Mouse (Mus musculus): ENCODE measurements around the gene Srgap3. TPM values are rescaled to one million over a fixed set of nuclear protein-coding genes. Genes with fewer than 3 reads are reported as not detected.
"Not testable (repeated sequence)": the region's sequence is repeated elsewhere in the genome, so short reads cannot be mapped to it uniquely, and the experiment has no call there.

The Srgap3 gene
- total RNA-seq, 2 experiments from 2014 or later = 0.51 to 2.0 TPM

DNA sequence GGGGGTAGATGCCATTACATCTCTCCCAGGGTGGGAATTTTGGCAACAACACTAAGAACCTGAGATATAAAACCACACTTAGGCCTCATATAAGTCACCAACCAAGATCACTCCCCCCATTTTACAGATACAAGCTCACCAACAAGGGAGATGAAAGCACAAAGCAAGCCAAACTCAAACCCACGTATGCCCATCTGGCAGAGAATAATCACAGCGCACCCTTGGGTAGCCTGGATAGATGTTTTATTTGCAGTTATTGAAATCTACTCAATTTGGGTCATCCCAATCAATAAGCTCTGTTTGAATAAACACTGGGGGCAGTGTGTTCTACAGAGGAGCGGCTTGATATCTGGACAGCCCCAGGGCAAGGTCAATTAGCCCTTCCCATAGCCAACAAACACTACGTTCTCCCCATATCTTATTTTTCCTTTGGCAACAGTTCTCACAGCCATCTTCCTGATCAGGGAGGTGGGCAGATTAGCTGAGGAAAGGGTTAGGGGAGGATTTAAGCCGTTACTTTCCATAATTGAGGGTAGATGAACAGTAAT, 63.4 kb downstream of the Srgap3 start:
- H3K27ac ChIP-seq = no peak overlapping the region
- H3K4me3 ChIP-seq = no peak overlapping the region
- no peak for DNase-seq
- no peak for TF ChIP-seq CTCF (IDR thresholded peaks at IDR 0.05)
- intact Hi-C loops (cut with DNase I) = no loop called here

GRCm38 (mm10) chr6:112880048-112880534, 67.0 kb downstream of the Srgap3 start:
- DNase-seq = no peak
- no peak for TF ChIP-seq CTCF (IDR thresholded peaks at IDR 0.05)
- intact Hi-C loops (cut with DNase I) = no loop called here
- Histone ChIP-seq H3K27ac (no peak overlapping the region), H3K4me3 (no peak overlapping the region)

- intact Hi-C loops (cut with DNase I) = no loop called here
- Histone ChIP-seq H3K27ac (no peak overlapping the region), H3K4me3 (no peak overlapping the region)
- DNase-seq = no peak
- TF ChIP-seq CTCF (IDR thresholded peaks at IDR 0.05) = no peak
These were observed 67.9 kb downstream of the Srgap3 start for GRCm38 (mm10) chr6:112879154-112879553.

- no peak for DNase-seq
- TF ChIP-seq CTCF (IDR thresholded peaks at IDR 0.05) = no peak
- intact Hi-C loops (cut with DNase I) = no loop called here
- Histone ChIP-seq H3K27ac (no peak overlapping the region), H3K4me3 (no peak overlapping the region)
These were observed 73.8 kb downstream of the Srgap3 start for GRCm38 (mm10) chr6:112873089-112873835.

- no peak for TF ChIP-seq CTCF (IDR thresholded peaks at IDR 0.05)
- intact Hi-C loops (cut with DNase I) = no loop called here
These were observed 75.8 kb downstream of the Srgap3 start for GRCm38 (mm10) chr6:112871241-112871780.

DNA sequence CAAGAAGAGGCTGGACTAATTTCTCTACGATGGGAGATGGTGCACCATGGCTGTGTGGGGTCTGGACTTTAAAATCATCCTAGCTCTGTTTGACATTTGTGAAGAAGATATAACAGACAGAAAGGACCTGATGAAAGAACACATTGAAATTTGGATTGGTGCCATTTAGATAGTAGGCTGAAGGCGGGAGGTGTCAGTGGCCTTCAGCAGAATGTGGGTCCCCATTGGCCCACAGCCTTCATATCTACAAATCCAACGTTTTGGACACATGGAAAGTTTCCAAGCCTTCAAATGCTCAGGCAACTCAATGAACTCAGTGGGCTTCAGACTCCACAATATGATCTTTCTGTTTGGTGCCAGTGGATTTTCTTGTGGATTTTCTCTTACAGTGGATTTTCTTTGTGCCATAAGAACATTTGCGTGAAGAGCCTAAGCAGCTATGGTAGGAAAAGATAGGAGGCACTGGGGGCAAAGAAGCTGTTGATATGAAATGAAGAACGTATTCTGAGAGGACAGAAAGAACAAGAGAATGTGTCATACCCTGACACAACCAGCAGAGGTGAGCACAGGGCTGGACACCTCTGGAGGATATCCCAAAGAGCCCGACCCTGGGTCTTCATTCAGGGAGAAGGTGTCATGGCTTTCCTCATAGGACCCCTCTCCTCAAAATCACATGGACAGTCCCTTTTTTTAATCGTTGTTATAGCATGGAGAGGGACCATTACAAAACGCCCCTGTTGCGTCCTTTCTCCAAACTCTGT, 78.7 kb downstream of the Srgap3 start:
- TF ChIP-seq CTCF (IDR thresholded peaks at IDR 0.05) = no peak
- intact Hi-C loops (cut with DNase I) = no loop called here
- DNase-seq = no peak
- H3K4me3 ChIP-seq = no peak overlapping the region
- no peak overlapping the region for H3K27ac ChIP-seq

More at GRCm38 (mm10) chr6:112871241-112871780, 75.8 kb downstream of the Srgap3 start:
- Histone ChIP-seq H3K27ac (no peak overlapping the region), H3K4me3 (no peak overlapping the region)
- no peak for DNase-seq

DNA sequence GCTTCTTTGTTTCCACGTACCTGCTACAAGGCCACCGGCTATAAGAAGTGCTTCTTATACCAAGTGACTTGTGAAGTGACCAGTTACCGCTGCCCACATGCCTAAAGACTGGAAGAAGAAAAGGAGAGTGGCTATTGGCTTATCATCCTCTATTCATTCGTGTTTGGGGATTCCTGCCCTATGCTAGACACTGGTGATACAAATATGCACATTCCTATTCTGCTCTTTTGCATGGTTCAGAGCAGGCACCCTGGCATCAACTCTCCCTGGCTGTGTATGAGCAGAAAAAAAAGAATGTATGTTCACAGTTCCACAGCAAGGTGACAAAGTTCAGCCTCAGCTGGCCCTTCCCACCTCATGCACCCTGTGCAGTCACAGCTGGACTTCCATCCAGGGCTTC, 81.0 kb downstream of the Srgap3 start:
- TF ChIP-seq CTCF (IDR thresholded peaks at IDR 0.05) = no peak

DNA sequence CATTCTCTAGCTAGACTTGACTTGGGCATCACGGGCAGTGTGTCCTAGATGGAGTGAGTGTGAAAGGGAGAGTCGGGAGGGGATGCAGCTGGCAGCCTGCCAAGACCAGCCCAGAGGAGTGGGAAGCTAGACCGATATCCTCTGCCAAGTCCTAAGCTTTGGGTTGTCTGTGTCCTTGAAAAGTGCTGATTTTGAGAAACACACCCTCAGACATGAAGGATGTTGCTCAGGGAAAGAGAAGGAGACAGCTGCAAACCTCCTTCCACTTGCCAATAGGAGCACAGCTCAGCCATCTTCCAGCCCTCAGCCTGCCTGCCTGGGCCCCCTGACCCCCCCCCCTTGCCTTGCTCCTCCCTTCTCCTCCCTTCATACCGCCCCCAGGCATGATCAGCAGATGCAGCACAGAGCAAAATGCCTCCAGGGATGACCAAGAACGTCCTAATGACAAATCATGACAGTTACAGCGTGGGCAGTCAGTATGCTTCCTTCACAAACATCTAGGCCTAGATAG, 82.0 kb downstream of the Srgap3 start:
- intact Hi-C loops (cut with DNase I) = no loop called here
- no peak for TF ChIP-seq CTCF (IDR thresholded peaks at IDR 0.05)
- DNase-seq = no peak
- Histone ChIP-seq H3K27ac (no peak overlapping the region), H3K4me3 (no peak overlapping the region)

More for the DNA sequence above, 81.0 kb downstream of the Srgap3 start:
- H3K27ac ChIP-seq = no peak overlapping the region
- no peak for DNase-seq
- intact Hi-C loops (cut with DNase I) = no loop called here
- H3K4me3 ChIP-seq = no peak overlapping the region

DNA sequence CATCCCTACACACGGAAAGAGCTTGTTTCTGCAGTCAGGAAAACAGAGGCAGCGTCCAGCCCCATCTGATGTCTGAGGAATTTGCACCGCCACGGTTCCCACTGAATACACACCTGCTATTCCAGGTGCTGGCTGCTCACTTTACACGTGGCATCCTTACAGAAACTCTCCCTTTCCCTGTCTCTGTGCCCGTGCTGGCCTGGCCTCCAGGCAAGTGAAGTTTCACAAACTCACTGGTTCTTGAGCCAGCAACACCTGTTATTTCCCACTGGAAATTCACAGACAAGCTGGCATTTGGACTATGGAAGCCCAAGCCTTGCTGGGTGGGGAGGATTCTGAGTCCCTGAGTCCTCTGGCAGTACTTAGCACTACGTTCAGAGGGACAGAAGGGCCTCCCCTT, 84.6 kb downstream of the Srgap3 start:
- DNase-seq = no peak
- Histone ChIP-seq H3K4me3 (no peak overlapping the region), H3K27ac (no peak overlapping the region)
- TF ChIP-seq CTCF (IDR thresholded peaks at IDR 0.05) = no peak
- intact Hi-C loops (cut with DNase I) = no loop called here

GRCm38 (mm10) chr6:112861351-112862297, 85.4 kb downstream of the Srgap3 start:
- no peak for DNase-seq
- TF ChIP-seq CTCF (IDR thresholded peaks at IDR 0.05) = no peak
- no peak overlapping the region for H3K27ac ChIP-seq
- H3K4me3 ChIP-seq = no peak overlapping the region
- intact Hi-C loops (cut with DNase I) = no loop called here

- intact Hi-C loops (cut with DNase I); DNase-seq; H3K27ac ChIP-seq; H3K4me3 ChIP-seq: not testable (repeated sequence)
These were observed 86.8 kb downstream of the Srgap3 start for GRCm38 (mm10) chr6:112860290-112860689.

- no peak for DNase-seq
- no peak for TF ChIP-seq CTCF (IDR thresholded peaks at IDR 0.05)
- intact Hi-C loops (cut with DNase I) = no loop called here
- H3K27ac ChIP-seq = no peak overlapping the region
- H3K4me3 ChIP-seq = no peak overlapping the region
These were observed 90.0 kb downstream of the Srgap3 start for GRCm38 (mm10) chr6:112857057-112857456.
